ENCODE assay signal across 8 mouse cellular contexts in genomic region chr11:70525726-70526125, GRCm38 (mm10). TPM values are rescaled to one million over a fixed set of nuclear protein-coding genes. Genes with fewer than 3 reads are reported as not detected.
DNase-seq lines count a peak whose midpoint lies in the region; ATAC-seq and TF ChIP-seq lines count a peak whose summit lies in the region.

No protein-coding gene starts in this region.

- ATAC-seq in limb, embryonic 13.5 days (ENCODE audit: low FRiP score, low read depth) = no peak
- ATAC-seq in stomach, embryonic 16.5 days (ENCODE audit: insufficient read depth, low FRiP score) = no peak

- TF ChIP-seq CTCF in testis, adult 2 months (IDR thresholded peaks at IDR 0.05; ENCODE audit: control insufficient read depth, insufficient read depth, insufficient replicate concordance, low read depth, low read length) = no peak

- peak overlapping the region; percentile 77 for H3K9ac ChIP-seq in limb, embryonic 13.5 days
- H3K9ac ChIP-seq in stomach, embryonic 16.5 days (ENCODE audit: low read length) = peak overlapping the region; percentile 87

- DNase-seq in adrenal gland, postnatal 14 days = peak; percentile 36
- DNase-seq in adrenal gland, adult 8-10 months = no peak
- no peak for DNase-seq in testis, postnatal 10 days (ENCODE audit: low spot score)
- no peak for DNase-seq in gastrocnemius, postnatal 4 days (ENCODE audit: low spot score in 2 of 2)
- no peak for DNase-seq in kidney, postnatal 25 days

- under 1% methylated on average over 12 of the region's 12 CpGs for WGBS in limb, embryonic 13.5 days
- WGBS in stomach, embryonic 16.5 days = 1% methylated on average over 12 of the region's 12 CpGs

- no peaks in the 10 kb centered on the region for H3K36me3 ChIP-seq in testis, adult 2 months (ENCODE audit: control insufficient read depth, insufficient read depth, low read length)
- H3K36me3 ChIP-seq in limb, embryonic 13.5 days = peaks cover 38% of the 10 kb centered on the region
- peaks cover 16% of the 10 kb centered on the region for H3K36me3 ChIP-seq in stomach, embryonic 16.5 days (ENCODE audit: control insufficient read depth, insufficient read depth, low read length)

- H3K4me1 ChIP-seq in testis, adult 2 months (ENCODE audit: control insufficient read depth, insufficient read depth, low read length) = 0 out of 2 replicates have a peak, but pooled peaks cover 2% of the 10 kb centered on the region
- H3K4me1 ChIP-seq in limb, embryonic 13.5 days = peaks cover 9% of the 10 kb centered on the region
- peaks cover 9% of the 10 kb centered on the region for H3K4me1 ChIP-seq in stomach, embryonic 16.5 days (ENCODE audit: control insufficient read depth, insufficient read depth, low read length)

- H3K27ac ChIP-seq in testis, adult 2 months (ENCODE audit: control insufficient read depth, insufficient read depth, low read depth, low read length) = no peak overlapping the region
- H3K27ac ChIP-seq in limb, embryonic 13.5 days = peak overlapping the region; percentile 52; the same call in 1 of the 2 replicates
- H3K27ac ChIP-seq in stomach, embryonic 16.5 days (ENCODE audit: low read length) = no peak overlapping the region

- H3K4me2 ChIP-seq in limb, embryonic 13.5 days (replicated peaks) = peak overlapping the region; percentile 88
- peak overlapping the region; percentile 79 for H3K4me2 ChIP-seq in stomach, embryonic 16.5 days (ENCODE audit: low read depth, low read length)

- TF ChIP-seq POLR2A in testis, adult 2 months (IDR thresholded peaks at IDR 0.05; ENCODE audit: control insufficient read depth, low read depth, low read length) = no peak

- peak overlapping the region; percentile 91 for H3K4me3 ChIP-seq in testis, adult 2 months (ENCODE audit: control insufficient read depth, low read depth, low read length)
- H3K4me3 ChIP-seq in limb, embryonic 13.5 days = peak overlapping the region; percentile 70
- peak overlapping the region; percentile 76 for H3K4me3 ChIP-seq in stomach, embryonic 16.5 days (replicated peaks; ENCODE audit: low read length)

- H3K27me3 ChIP-seq in testis, adult 2 months (ENCODE audit: control insufficient read depth, insufficient read depth, low read length) = no peaks in the 10 kb centered on the region
- H3K27me3 ChIP-seq in limb, embryonic 13.5 days = 0 out of 2 replicates have a peak, but pooled peaks cover 2% of the 10 kb centered on the region
- no peaks in the 10 kb centered on the region for H3K27me3 ChIP-seq in stomach, embryonic 16.5 days (ENCODE audit: control insufficient read depth, insufficient read depth, low read length)

- no peaks in the 10 kb centered on the region for H3K9me3 ChIP-seq in limb, embryonic 13.5 days
- no peaks in the 10 kb centered on the region for H3K9me3 ChIP-seq in stomach, embryonic 16.5 days (replicated peaks; ENCODE audit: control insufficient read depth, low read length)

RNA-seq across cellular contexts. Expression of gene Psmb6, which starts 0.6 kb away (rescaled TPM):
- 233 and 258 TPM in 2 replicates for total RNA-seq in adrenal gland, postnatal 14 days (2021)
- 100 to 1,000 TPM; 247 to 298 (median 278) TPM for total RNA-seq in adrenal gland, adult 8-10 months (2022)
- polyA plus RNA-seq in testis, adult 2 months (2012; rRNA removed) = 385 and 389 TPM in 2 replicates
- polyA plus RNA-seq in limb, embryonic 13.5 days (2015; fragmentation: Nextera tagmentation; extraction: Ambion mirVana) = 828 and 869 TPM in 2 replicates
- 614 and 657 TPM in 2 replicates for polyA plus RNA-seq in stomach, embryonic 16.5 days (2015; fragmentation: Nextera tagmentation; extraction: Ambion mirVana)
- 100 to 1,000 TPM; 349 to 357 TPM for total RNA-seq in gastrocnemius, postnatal 4 days (2021)

RNA-seq across cellular contexts. Expression of gene Gltpd2, which starts 6.7 kb away (rescaled TPM):
- 0.45 and 7.9 TPM in 2 replicates for total RNA-seq in adrenal gland, postnatal 14 days (2021)
- total RNA-seq in adrenal gland, adult 8-10 months (2022) = not detected
- polyA plus RNA-seq in testis, adult 2 months (2012; rRNA removed) = not detected in 2 replicates
- 0.43 and 0.92 TPM in 2 replicates for polyA plus RNA-seq in limb, embryonic 13.5 days (2015; fragmentation: Nextera tagmentation; extraction: Ambion mirVana)
- polyA plus RNA-seq in stomach, embryonic 16.5 days (2015; fragmentation: Nextera tagmentation; extraction: Ambion mirVana) = 1.9 and 2.0 TPM in 2 replicates
- under 1 TPM in 1 of 2 experiments, not detected in 1; 0.25 TPM for total RNA-seq in gastrocnemius, postnatal 4 days (2021)

RNA-seq across cellular contexts. Expression of gene Gm40193, which starts 7.0 kb away (rescaled TPM):
- total RNA-seq in adrenal gland, postnatal 14 days (2021) = not detected in 2 replicates
- not detected for total RNA-seq in adrenal gland, adult 8-10 months (2022)
- polyA plus RNA-seq in testis, adult 2 months (2012; rRNA removed) = not detected in 2 replicates
- polyA plus RNA-seq in limb, embryonic 13.5 days (2015; fragmentation: Nextera tagmentation; extraction: Ambion mirVana) = not detected in 2 replicates
- polyA plus RNA-seq in stomach, embryonic 16.5 days (2015; fragmentation: Nextera tagmentation; extraction: Ambion mirVana) = not detected in 2 replicates
- total RNA-seq in gastrocnemius, postnatal 4 days (2021) = not detected

RNA-seq across cellular contexts. Expression of gene Vmo1, which starts 11.3 kb away (rescaled TPM):
- total RNA-seq in adrenal gland, postnatal 14 days (2021) = not detected in 2 replicates
- total RNA-seq in adrenal gland, adult 8-10 months (2022) = under 1 TPM in 1 of 4 experiments, not detected in 3; 0.46 TPM
- 0.30 and 0.36 TPM in 2 replicates for polyA plus RNA-seq in testis, adult 2 months (2012; rRNA removed)
- polyA plus RNA-seq in limb, embryonic 13.5 days (2015; fragmentation: Nextera tagmentation; extraction: Ambion mirVana) = 0.31 and 0.41 TPM in 2 replicates
- polyA plus RNA-seq in stomach, embryonic 16.5 days (2015; fragmentation: Nextera tagmentation; extraction: Ambion mirVana) = 0.36 and 0.92 TPM in 2 replicates
- under 1 TPM; 0.86 to 0.88 TPM for total RNA-seq in gastrocnemius, postnatal 4 days (2021)

RNA-seq across cellular contexts. Expression of gene Pld2, which starts 14.1 kb away (rescaled TPM):
- total RNA-seq in adrenal gland, postnatal 14 days (2021) = 8.5 and 10.9 TPM in 2 replicates
- total RNA-seq in adrenal gland, adult 8-10 months (2022) = 10 to 100 TPM in 2 of 4 experiments, 1 to 10 TPM in 2; 7.8 to 15.0 (median 11.2) TPM
- polyA plus RNA-seq in testis, adult 2 months (2012; rRNA removed) = 1.2 and 2.0 TPM in 2 replicates
- 4.5 and 5.7 TPM in 2 replicates for polyA plus RNA-seq in limb, embryonic 13.5 days (2015; fragmentation: Nextera tagmentation; extraction: Ambion mirVana)
- 17.8 and 21.5 TPM in 2 replicates for polyA plus RNA-seq in stomach, embryonic 16.5 days (2015; fragmentation: Nextera tagmentation; extraction: Ambion mirVana)
- 10 to 100 TPM; 23.4 to 23.6 TPM for total RNA-seq in gastrocnemius, postnatal 4 days (2021)
